Mouse (Mus musculus): Measurements from ENCODE around the gene Otor. TPM values are rescaled to one million over a fixed set of nuclear protein-coding genes. Genes with fewer than 3 reads are reported as not detected.

Gene Otor
- not detected for total RNA-seq (2021)
- long read RNA-seq, experiment 1, result 0 reads
- long read RNA-seq, experiment 2, result 0 reads

DNA sequence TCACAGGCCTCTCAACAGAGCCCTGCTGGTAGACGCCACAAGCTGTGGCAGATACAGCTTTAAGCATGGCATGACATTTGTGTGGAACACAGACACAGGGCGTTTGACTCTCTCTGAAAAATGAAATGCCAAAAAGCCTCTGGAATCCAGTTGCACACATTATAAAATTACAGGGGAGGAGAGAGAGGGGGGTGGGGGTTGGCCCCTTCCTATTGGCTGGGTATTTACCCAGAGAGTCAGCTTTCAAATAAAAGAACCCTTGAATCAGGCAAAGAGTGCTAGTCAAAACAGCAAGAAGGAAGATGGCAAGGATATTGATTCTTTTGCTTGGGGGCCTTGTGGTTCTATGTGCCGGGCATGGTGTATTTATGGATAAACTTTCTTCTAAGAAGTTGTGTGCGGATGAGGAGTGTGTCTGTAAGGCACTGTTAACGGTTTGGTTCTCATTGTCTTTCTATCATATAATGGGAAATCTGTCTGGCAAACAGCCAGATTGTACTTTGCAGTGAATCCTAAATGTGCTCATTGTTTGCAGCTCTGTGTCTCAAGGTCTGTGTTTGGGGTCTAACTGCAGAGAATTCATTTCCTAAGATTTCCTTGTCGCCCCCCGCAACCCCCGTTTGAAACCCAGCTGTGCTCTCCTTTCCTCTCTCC, at the start of gene Otor:
TSS of gene Otor (plus strand) at position 276 of the 654 bp plus-strand sequence.
- no peak for DNase-seq (ENCODE audit: low spot score in 2 of 2)

DNA sequence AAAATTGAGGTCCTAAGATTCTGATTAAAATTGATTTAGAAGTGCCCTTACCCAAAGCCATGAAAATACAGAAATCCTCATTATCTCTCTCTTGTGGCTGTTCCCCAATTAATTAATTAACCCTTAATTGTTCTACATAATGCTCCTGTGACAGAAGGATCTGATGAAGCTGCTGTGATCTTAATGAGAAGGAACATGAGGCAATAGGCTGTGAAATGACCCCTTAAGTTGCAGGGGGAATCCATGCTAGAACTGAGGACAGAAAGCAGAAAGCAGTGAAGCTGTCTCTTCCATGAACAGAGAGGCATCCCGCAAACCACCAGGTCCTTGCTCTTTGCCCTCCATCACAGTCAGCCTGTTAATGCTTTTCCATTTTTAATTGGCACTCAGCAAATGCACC, 47.0 kb upstream of the Otor start:
- DNase-seq (ENCODE audit: low spot score in 2 of 2), result no peak

DNA sequence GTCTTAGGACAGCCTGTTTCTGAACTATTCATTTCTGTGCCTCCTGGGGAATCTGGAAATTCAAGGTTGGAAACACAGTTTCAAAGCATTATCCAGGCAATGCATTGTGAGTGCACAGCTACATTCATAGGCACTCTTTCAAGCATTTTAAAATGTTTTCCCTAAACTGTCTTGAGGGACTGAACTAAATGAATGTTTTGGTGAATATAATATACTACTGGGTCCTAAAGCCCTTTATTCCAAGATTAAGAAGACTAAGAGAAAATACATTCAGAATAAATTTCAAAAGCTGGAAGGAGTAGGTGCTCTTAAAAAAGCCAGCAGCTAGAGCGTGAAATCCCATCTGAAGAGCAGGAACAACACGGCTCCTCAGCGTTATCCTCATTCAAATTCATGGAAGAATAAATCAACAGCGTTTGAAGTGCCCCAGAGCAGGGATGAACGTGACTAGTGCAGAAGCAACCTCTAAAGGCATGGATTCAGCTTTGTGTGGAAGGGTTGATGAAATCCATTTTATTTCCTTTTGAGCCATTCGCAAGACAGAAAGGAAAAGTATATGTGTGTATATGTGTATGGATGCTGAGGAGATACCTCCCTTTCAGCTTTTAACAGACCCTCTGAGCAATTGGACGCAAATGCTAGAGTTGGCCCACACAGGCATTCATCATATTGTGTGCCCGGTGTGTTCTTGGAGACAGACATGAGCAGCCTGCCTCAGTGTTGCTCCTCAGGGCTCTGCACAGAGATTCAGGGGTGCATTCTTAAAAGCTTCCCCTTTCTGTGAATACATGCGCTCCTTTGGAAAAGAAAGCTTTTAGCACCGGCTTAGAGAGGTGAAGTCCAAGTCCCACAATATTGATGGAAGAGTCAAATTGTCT, 45.7 kb upstream of the Otor start:
- DNase-seq (ENCODE audit: low spot score in 2 of 2), result no peak

DNA sequence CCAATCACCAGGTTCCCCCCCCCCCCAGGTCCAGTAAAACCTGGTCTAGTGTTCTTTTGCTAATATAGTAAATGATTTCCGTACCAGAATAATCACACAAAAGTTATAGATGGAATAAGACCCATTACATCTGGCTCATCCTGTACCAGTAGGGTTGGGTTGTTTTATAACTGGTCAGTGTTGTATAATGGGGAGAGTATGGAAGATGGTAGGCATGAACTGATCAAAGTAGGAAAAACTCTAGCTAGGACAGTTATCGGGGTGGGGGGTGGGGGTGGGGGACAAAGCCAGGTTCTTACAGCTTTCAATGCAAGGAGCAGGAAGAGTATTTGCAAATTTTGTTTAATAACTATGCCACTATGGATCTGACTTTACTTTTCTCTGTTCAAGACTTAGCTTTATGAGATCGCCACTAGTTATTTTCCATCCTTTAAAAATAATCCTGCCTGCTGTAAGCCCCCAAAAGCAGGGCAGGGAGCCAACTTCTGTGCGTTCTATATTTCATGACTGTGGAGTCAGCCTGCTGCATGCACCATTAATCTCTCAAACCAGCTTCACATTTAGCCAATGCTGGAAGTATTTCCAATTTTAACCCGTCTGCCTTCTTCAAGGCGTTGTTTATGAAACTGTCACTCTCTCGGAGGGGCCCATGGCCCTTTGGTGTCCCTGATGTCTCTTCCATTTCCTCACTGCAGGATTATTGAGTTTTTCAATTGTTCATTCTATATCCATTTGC, 43.8 kb upstream of the Otor start:
- no peak for DNase-seq (ENCODE audit: low spot score in 2 of 2)

DNA sequence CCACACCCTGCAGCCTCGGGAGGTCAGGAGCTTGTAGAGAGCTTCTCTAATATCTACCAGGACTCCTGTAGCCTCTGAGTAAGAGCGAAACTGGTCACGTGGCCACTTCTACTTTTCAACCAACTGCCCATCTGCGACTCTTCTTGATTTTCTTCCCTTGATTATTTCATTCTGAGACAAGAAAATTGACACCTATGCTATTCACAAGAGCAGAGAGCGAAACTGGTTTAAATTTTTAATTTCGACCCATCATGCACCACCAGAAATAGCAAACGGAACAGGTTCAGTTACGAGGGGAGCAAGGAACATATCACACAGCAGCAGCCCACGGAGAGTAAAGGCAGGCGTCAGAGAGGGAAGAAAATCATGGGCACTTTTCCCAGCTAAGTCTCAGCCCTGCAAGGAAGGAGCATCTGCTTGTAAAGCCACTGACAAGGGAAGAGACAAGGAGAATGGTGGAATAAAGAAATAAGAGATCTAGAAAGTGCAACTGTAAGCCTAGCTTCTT, 43.1 kb upstream of the Otor start:
- DNase-seq (ENCODE audit: low spot score in 2 of 2), result no peak

DNA sequence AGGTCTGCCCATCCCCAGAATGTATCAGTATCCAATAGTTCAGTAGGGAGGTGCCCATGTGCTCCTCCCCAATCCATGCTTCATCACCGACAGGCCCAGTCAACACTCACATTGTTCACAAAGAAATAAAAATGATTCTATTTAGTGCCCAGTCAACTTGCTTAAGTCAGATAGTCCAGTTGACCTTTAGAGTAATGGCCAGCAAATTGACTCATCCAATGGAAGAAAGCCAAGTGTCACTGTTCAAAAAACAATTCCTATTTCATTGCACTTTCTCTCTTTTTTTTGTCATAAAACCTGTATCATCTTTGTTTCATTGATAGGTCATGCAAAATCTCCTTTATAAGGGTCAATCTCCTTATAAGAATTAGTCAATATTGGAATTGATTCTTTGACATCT, 36.7 kb upstream of the Otor start:
- DNase-seq (ENCODE audit: low spot score in 2 of 2), result no peak

DNA sequence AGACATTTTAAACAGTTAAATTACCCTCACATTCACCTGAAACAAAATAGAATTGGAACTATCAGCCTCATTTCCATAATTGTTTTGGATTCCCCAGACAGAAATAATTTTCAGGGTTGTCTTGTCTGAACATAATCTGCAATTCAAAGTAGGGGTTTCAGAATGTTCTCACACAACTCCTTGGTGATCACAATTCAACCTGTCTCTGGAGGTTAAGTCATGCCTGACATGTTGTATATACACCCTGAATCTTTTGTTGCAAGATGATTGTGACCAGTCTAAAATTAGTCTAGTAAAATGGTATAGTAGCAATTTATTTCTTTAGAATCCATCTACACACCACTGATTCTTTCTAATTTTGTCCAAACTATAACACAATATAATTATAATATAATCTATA, 23.0 kb upstream of the Otor start:
- DNase-seq (ENCODE audit: low spot score in 2 of 2), result no peak

DNA sequence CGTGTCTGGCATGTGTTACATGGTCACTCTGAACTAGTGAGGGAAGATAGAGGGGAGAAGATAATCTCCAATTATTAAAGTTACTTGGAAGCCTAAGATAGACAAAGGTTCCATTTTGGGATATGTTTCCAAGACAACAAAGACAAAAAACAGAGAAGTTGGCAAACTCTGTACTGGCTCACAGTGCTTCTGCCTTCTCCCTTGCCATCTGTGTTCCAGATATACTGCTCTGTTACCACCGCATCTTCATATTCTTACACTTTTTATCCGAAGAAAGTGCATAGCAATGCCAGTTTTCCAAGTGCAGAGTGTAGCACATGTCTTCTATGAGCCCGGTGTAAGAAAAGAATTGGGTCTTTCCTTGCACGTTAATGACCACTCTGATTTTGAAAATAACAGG, 21.5 kb upstream of the Otor start:
- no peak for DNase-seq (ENCODE audit: low spot score in 2 of 2)

DNA sequence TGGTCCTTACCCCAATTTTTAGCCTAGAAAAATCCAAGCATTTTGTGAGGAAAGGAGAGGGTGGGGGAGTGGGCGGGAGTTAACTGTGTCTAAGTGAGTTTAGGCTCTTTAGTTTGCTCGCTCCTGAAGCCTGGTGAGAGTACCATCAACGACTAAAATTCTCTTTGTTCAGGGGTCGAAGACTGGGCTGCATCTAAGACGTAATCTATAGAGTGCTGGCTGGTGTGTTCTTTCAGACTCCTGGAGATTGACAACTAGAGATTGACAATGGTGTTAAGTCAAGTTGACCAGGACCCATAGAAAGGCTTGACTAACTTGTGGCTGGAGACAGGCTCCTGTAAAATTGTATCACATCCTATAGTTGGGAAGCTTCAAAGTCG, 15.9 kb upstream of the Otor start:
- DNase-seq (ENCODE audit: low spot score in 2 of 2), result no peak

DNA sequence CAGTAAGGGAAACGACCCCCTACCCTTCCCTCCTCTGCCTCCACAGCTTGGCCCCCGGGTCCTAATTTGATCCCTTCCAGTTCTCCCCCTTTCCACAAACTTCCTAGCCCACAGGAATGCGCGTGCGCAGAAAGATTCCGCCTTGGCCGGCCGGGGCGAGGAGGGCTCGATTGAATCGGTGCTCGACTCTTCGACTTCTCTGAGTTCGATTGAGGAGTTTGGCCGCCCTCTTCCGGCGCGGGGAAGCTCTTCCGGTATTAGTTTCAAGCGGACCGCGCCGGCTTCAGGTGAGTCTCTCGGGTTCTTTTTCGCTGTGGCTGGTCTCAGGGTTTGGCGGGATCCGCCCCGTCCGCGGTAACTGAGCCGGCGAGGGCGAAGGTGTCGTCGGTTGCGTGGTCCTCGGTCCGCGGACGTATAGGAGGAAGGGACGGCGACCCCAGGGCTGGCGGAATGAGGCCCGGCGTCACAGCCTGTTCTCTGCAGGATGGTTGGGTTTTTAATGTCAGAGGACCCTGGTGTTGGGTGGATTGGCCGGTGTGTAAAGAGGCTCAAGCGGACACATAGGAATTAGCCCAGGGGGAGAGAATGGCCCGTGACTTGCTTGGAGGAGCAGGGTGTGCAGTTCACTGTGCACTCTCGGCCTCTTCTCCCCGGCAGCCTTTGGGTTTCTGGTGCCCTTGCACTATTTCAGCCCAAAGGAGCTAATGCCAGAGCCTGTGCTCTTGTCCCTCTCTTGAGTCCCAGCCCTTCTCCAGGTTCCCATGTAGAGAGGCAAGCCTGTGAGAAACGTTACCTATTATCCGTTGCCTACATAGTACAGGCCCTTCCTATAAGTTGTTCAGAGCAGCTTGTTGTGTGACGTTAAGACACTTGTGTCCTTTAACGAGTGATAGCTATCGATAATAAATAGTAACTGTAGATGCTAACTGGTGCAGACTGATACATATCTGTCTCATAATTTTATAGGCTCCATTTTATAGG, 15.2 kb upstream of the Otor start, which contains the start of gene Snrpb2:
TSS of gene Snrpb2 (plus strand) at position 228 of the 981 bp plus-strand sequence.
- DNase-seq (ENCODE audit: low spot score in 2 of 2), result peak; percentile 82 to 91

DNA sequence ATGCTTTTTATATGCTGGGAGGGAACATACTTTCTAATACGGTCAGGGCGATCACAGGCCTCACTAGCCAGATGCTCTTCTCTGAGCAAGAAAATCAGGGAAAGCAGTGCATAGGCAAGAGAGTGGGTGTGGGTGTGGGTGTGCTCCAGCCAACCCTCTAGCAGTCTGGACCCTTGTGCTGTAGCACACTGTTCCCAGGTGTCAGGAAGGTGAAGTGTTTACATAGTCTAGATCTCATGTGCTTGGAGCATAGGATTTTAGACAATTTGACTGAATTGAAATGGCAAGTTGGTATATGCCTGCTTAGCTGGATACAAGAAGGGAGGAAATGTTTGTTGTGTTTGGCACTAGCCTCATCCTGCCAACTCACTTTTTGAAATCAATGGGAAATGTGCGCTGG, 12.4 kb upstream of the Otor start:
- no peak for DNase-seq (ENCODE audit: low spot score in 2 of 2)

DNA sequence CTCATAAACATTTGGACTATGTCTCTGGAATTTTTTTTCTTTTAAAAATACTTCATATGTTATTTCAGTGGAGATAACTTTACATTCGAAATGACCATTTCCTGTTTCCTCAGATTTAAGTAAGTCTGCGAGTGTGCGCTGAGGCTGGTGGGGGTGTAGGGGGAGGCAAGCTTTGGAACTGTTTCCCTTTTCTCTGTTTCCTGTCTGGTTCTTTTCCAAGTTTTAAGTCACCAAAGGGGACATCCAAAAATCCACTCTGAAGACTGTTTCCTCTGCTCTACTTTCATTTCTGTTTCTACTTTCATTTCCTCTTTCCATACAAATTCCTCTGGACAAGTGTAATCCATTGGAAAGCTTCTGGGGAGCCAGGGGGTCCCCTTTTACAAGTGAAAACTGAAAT, 3.4 kb downstream of the Otor start:
- DNase-seq (ENCODE audit: low spot score in 2 of 2), result no peak

DNA sequence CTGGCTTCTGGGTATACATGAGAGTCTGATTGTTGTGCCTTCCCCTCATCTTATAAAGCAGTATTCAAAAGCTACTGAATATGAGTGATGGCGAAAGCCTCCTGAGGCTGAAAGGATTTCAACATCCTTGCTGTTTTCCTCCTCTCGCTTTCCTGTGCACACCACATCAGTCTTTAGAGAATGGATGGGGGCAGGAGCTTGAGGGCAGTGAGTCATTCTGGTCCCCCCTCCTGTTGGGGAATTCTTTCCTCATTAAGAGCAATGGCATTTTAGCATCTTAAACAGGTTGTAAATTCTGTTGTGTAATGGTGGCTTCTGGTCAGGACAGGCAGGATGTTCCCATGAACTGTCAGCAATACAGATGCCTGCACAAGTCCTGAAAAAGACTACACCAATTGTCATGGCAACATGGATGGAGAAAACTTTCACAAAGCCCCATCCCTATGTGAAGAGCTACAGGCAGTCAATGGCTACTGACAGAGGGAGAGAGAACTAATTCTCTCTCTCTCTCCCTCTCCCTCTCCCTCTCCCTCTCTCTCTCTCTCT, 6.7 kb downstream of the Otor start:
- DNase-seq (ENCODE audit: low spot score in 2 of 2), result no peak

DNA sequence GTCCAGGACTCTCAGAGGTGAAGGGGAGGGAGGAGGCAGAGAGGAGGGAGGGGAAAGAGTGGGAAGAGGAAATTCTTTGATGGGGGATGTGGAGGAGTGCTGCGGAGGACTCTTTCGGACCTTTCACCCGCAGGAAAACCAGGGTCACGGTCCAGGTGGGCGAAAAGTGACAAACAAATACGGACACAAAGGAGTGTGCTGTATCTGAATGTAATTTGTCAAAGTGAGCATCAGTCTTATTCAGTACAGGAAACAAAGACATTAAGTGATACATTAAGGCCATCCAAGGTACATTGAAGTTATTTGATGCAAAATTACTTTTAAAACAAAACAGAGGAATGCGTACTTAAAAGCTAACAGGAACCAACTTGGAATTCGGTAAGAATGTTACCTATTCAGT, 11.6 kb downstream of the Otor start:
- no peak for DNase-seq (ENCODE audit: low spot score in 2 of 2)

DNA sequence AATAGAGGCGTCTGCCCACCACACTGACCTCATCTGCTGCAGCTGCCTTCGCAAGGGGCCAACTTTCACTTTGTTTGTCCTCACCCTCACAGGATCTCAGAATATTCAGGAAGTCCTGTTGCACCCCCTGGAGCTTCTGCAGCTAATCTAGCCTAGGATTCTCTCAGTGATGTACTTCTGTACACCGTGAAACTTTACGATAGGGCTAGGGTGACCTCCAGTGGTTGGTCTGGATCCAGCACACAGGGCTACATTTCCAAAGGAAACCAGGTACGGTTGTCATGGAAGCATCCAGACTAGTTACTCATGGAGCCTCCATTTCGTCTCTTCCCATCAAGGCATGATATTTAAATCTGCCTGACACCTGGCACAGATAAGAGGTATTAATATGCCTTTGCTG, 15.5 kb downstream of the Otor start:
- peak in 1 of 2 experiments; percentile 26 for DNase-seq (ENCODE audit: low spot score in 2 of 2)

DNA sequence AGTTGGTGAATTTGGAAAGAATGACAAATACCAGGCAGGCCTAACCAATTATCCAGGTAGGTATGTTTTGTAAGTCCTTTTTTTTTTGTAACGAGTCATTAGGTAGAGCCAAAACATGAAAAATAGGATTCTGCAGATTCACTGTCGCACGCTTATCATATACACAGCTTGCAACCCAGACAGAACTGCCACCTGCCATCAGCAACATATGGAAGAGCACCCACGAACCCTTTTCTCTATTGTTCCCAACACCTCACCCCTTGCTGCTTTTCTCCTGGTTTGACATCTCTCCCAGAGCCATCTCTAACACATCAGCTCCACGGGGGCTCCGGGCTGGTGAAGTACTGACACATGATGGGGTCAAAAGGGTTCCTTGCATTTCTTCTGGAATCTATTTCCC, 16.5 kb downstream of the Otor start:
- no peak for DNase-seq (ENCODE audit: low spot score in 2 of 2)

DNA sequence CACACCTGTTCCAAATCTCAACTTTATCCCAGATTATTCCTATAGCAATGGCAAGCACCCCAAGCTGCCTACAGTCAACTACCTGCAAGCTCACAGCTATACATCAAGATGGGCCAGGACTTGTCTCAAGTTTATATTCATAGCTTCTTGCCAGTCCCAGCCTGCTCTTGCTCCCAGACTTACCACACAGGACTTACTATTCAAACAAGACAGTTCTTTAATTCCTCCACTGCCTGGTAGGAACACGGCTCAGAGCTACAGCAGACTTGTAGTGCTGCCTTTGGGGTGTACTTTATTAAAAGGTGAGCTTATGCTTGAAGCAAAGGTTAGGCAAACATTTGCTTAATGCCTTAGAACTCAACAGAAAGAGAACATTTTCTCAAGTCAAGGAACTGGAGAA, 18.9 kb downstream of the Otor start:
- DNase-seq (ENCODE audit: low spot score in 2 of 2), result no peak

DNA sequence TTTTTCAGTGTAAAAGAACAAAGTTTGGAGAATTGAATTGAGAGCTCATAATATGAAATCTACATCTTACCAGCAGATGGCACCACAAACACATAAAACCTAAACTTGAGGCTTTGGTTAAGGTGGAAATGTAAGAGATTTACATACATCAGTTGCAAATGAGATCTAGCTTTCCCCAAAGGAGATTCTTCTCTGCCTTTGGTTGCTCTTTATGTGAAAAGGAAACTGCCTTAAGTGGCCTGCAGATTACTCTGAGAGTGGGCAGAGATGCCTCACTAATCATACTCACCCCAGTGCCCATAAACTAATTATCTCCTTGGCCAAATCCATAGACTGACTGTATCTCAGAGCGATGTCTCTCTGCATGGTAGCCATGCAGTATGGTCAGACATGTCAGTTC, 35.6 kb downstream of the Otor start:
- no peak for DNase-seq (ENCODE audit: low spot score in 2 of 2)

DNA sequence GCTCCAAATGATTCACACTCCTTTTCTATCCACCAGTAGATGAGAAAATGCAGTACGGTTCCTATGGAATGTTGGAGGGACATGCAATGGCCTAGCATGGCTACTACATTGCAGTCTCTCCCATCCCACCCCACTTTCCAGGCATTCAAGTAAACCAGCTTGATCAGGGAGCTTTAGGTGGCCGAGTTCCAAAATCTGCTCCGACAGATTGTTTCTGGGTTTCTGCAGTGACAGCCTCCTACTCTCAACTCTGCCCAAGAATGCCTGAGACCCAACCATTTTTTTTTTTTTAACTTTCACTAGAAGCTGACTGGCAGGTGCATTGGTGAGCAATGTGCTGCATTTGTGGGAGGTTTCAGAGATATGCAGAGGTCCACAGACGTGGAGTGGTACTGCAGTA, 36.4 kb downstream of the Otor start:
- DNase-seq (ENCODE audit: low spot score in 2 of 2), result no peak

DNA sequence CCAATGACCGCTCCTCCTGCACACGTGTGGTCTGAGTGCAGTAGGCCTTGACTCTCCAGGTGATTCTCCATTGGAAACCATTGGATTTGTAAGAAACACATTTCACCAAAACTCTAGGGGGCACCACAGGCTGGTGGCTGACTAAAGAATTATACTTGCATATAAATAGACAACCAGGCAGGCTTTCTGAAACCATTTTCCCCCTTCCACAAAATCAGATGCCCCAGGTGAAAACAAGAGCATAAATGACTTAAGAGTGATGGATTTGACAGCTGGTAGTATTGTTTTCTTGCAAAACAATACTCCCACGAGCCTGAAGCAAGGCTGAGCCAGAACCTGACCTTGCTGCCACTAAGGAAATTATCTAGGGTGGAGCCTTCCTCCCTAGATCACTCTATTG, 39.2 kb downstream of the Otor start:
- DNase-seq (ENCODE audit: low spot score in 2 of 2), result no peak

Data from gastrocnemius, postnatal 4 days (tissue).